Mouse (Mus musculus): ENCODE measurements around the gene Insr. TPM values are rescaled to one million over a fixed set of nuclear protein-coding genes. Genes with fewer than 3 reads are reported as not detected.
"Not testable (repeated sequence)": the region's sequence is repeated elsewhere in the genome, so short reads cannot be mapped to it uniquely, and the experiment has no call there.

The Insr gene
- polyA plus RNA-seq (2014; fragmentation: Nextera tagmentation; extraction: Ambion mirVana), result 26.3 and 31.0 TPM in 2 replicates

- ATAC-seq (replicated peaks; ENCODE audit: insufficient number of reproducible peaks, low FRiP score, low TSS enrichment, low read depth) (peak; percentile 96), DNase-seq (ENCODE audit: low spot score) (peak; percentile 96)
- H3K36me3 ChIP-seq (replicated peaks; ENCODE audit: control insufficient read depth, insufficient read depth, low read depth, low read length), result no peaks in the 10 kb centered on the region
- WGBS, result under 1% methylated on average over 60 of the region's 61 CpGs
- no peaks in the 10 kb centered on the region; the same call in 1 of the 2 replicates for H3K9me3 ChIP-seq (replicated peaks; ENCODE audit: control insufficient read depth, low read length)
- H3K4me3 ChIP-seq (ENCODE audit: low read depth, low read length), result peak within 1 kb of the TSS; percentile 85
- peak within 1 kb of the TSS; percentile 52 for H3K4me2 ChIP-seq (ENCODE audit: low read depth, low read length)
- no peaks in the 10 kb centered on the region for H3K4me1 ChIP-seq (ENCODE audit: control insufficient read depth, insufficient read depth, low read length)
- H3K27ac ChIP-seq (replicated peaks; ENCODE audit: low read depth, low read length), result no peak within 1 kb of the TSS; the same call in 1 of the 2 replicates
- H3K27me3 ChIP-seq (ENCODE audit: control insufficient read depth, insufficient read depth, low read length), result no peaks in the 10 kb centered on the region
- H3K9ac ChIP-seq (replicated peaks; ENCODE audit: low read length), result peak within 1 kb of the TSS; percentile 91
Observed at GRCm38 (mm10) chr8:3278934-3279720, at the start of gene Insr. Insr (minus strand) TSS chr8:3279617.

- H3K4me1 ChIP-seq (ENCODE audit: control insufficient read depth, insufficient read depth, low read length), result no peaks in the 10 kb centered on the region
- H3K9ac ChIP-seq (replicated peaks; ENCODE audit: low read length), result no peak overlapping the region
- ATAC-seq (replicated peaks; ENCODE audit: insufficient number of reproducible peaks, low FRiP score, low TSS enrichment, low read depth) (no peak), DNase-seq (ENCODE audit: low spot score) (no peak)
- 70% methylated on average over 8 of the region's 8 CpGs for WGBS
- no peaks in the 10 kb centered on the region for H3K36me3 ChIP-seq (replicated peaks; ENCODE audit: control insufficient read depth, insufficient read depth, low read depth, low read length)
- no peak overlapping the region for H3K4me2 ChIP-seq (ENCODE audit: low read depth, low read length)
- no peaks in the 10 kb centered on the region for H3K9me3 ChIP-seq (replicated peaks; ENCODE audit: control insufficient read depth, low read length)
- H3K27me3 ChIP-seq (ENCODE audit: control insufficient read depth, insufficient read depth, low read length), result no peaks in the 10 kb centered on the region
- H3K4me3 ChIP-seq (ENCODE audit: low read depth, low read length), result no peak overlapping the region
- H3K27ac ChIP-seq (replicated peaks; ENCODE audit: low read depth, low read length), result no peak overlapping the region
Observed at GRCm38 (mm10) chr8:3327538-3328245, 48.3 kb upstream of the Insr start.

DNA sequence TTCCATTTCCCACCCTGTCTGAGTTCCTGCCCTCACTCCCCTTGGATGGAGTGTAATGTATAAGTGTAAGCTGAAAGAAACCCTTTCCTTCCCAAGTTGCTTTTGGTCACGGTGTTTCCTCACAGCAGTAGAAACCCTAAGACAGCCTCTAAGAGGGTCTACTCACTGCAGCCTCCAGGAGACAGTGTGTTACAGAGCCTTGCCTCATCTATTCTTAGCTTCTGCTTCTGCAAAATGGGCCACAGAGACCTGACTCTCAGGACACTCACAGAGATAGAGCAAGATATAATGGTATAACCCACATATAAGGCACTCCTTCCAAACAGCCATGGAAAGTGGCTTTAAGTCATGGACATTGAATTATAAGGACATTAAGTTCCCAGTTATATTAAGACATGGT lies 47.6 kb upstream of the Insr start:
- Histone ChIP-seq H3K4me3 (ENCODE audit: low read depth, low read length) (no peak overlapping the region), H3K27me3 (ENCODE audit: control insufficient read depth, insufficient read depth, low read length) (no peaks in the 10 kb centered on the region), H3K9ac (replicated peaks; ENCODE audit: low read length) (no peak overlapping the region), H3K9me3 (replicated peaks; ENCODE audit: control insufficient read depth, low read length) (no peaks in the 10 kb centered on the region), H3K4me2 (ENCODE audit: low read depth, low read length) (no peak overlapping the region), H3K27ac (replicated peaks; ENCODE audit: low read depth, low read length) (no peak overlapping the region), H3K4me1 (ENCODE audit: control insufficient read depth, insufficient read depth, low read length) (no peaks in the 10 kb centered on the region), H3K36me3 (replicated peaks; ENCODE audit: control insufficient read depth, insufficient read depth, low read depth, low read length) (no peaks in the 10 kb centered on the region)
- 83% methylated on average over 1 of the region's 1 CpGs for WGBS
- DNase-seq (ENCODE audit: low spot score), result no peak
- no peak for ATAC-seq (replicated peaks; ENCODE audit: insufficient number of reproducible peaks, low FRiP score, low TSS enrichment, low read depth)

GRCm38 (mm10) chr8:3324253-3324652 lies 44.8 kb upstream of the Insr start:
- Histone ChIP-seq H3K27ac (replicated peaks; ENCODE audit: low read depth, low read length) (no peak overlapping the region), H3K9ac (replicated peaks; ENCODE audit: low read length) (no peak overlapping the region), H3K36me3 (replicated peaks; ENCODE audit: control insufficient read depth, insufficient read depth, low read depth, low read length) (no peaks in the 10 kb centered on the region), H3K4me3 (ENCODE audit: low read depth, low read length) (no peak overlapping the region), H3K4me2 (ENCODE audit: low read depth, low read length) (no peak overlapping the region), H3K4me1 (ENCODE audit: control insufficient read depth, insufficient read depth, low read length) (no peaks in the 10 kb centered on the region), H3K27me3 (ENCODE audit: control insufficient read depth, insufficient read depth, low read length) (no peaks in the 10 kb centered on the region), H3K9me3 (replicated peaks; ENCODE audit: control insufficient read depth, low read length) (no peaks in the 10 kb centered on the region)
- no peak for DNase-seq (ENCODE audit: low spot score)
- 90% methylated on average over 2 of the region's 2 CpGs for WGBS
- no peak for ATAC-seq (replicated peaks; ENCODE audit: insufficient number of reproducible peaks, low FRiP score, low TSS enrichment, low read depth)

DNA sequence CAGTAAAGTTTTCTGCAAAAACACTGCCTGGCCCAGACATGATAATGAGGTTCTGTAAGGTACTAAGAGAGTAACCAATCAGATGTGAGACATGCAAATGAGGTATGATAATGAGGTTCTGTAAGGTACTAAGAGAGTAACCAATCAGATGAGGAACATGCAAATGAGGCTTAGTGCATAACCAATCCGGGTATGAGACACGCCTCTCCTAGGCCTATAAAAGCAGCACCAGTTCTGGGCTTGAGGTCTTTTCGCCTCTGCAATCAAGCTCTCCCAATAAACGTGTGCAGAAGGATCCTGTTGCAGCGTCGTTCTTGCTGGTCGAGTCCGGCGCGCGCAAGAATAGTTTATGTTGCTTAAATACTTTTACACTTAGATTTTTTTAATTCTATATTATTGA lies 39.9 kb upstream of the Insr start:
- not testable (repeated sequence) for H3K27me3 ChIP-seq (ENCODE audit: control insufficient read depth, insufficient read depth, low read length); H3K4me1 ChIP-seq (ENCODE audit: control insufficient read depth, insufficient read depth, low read length); ATAC-seq (replicated peaks; ENCODE audit: insufficient number of reproducible peaks, low FRiP score, low TSS enrichment, low read depth); H3K9ac ChIP-seq (replicated peaks; ENCODE audit: low read length); DNase-seq (ENCODE audit: low spot score); H3K4me3 ChIP-seq (ENCODE audit: low read depth, low read length); H3K36me3 ChIP-seq (replicated peaks; ENCODE audit: control insufficient read depth, insufficient read depth, low read depth, low read length); H3K9me3 ChIP-seq (replicated peaks; ENCODE audit: control insufficient read depth, low read length); H3K27ac ChIP-seq (replicated peaks; ENCODE audit: low read depth, low read length); H3K4me2 ChIP-seq (ENCODE audit: low read depth, low read length)
- WGBS, result 98% methylated on average over 7 of the region's 11 CpGs

DNA sequence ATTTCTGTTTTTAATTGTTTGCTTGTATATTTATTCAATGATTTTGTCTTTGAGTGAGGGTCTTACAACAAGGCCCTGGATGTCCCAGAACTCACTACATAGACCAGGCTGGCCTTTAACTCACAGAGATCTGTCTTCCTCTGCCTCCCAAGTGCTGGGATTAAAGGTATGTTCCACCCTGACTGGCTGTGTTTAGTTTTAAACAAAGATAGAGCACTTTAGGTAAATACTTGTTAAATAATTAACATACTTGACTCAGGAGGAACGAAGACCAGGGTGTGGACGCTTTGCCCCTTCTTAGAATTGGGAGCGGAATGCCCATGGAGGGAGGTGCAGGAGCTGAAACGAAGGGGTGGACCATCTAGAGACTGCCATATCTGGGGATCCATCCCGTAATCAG lies 37.2 kb upstream of the Insr start:
- no peak overlapping the region for H3K9ac ChIP-seq (replicated peaks; ENCODE audit: low read length)
- no peaks in the 10 kb centered on the region for H3K27me3 ChIP-seq (ENCODE audit: control insufficient read depth, insufficient read depth, low read length)
- H3K4me3 ChIP-seq (ENCODE audit: low read depth, low read length), result no peak overlapping the region
- 90% methylated on average over 5 of the region's 5 CpGs for WGBS
- no peaks in the 10 kb centered on the region for H3K4me1 ChIP-seq (ENCODE audit: control insufficient read depth, insufficient read depth, low read length)
- ATAC-seq (replicated peaks; ENCODE audit: insufficient number of reproducible peaks, low FRiP score, low TSS enrichment, low read depth) (no peak), DNase-seq (ENCODE audit: low spot score) (no peak)
- no peak overlapping the region for H3K27ac ChIP-seq (replicated peaks; ENCODE audit: low read depth, low read length)
- no peaks in the 10 kb centered on the region for H3K9me3 ChIP-seq (replicated peaks; ENCODE audit: control insufficient read depth, low read length)
- H3K36me3 ChIP-seq (replicated peaks; ENCODE audit: control insufficient read depth, insufficient read depth, low read depth, low read length), result no peaks in the 10 kb centered on the region
- H3K4me2 ChIP-seq (ENCODE audit: low read depth, low read length), result no peak overlapping the region

DNA sequence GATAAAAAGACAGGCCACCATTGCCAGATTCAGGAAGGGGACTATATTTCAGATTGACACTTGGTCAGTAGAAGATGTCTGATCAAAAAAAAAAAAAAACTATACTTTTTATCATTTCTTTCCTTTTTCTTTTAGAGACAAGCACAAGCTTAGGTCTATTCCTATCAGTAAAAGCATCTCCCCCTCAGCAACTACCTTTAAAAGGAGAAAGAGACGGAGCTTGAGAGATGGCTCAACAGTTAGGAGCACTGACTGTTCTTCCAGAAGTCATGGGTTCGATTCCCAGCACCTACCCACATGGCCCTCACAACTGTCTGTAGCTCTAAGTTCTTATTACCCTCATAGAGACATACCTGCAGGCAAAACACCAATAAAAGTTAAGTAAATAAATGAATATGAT lies 34.9 kb upstream of the Insr start:
- Histone ChIP-seq H3K4me3 (ENCODE audit: low read depth, low read length) (no peak overlapping the region), H3K27ac (replicated peaks; ENCODE audit: low read depth, low read length) (no peak overlapping the region), H3K36me3 (replicated peaks; ENCODE audit: control insufficient read depth, insufficient read depth, low read depth, low read length) (no peaks in the 10 kb centered on the region), H3K4me2 (ENCODE audit: low read depth, low read length) (no peak overlapping the region), H3K9ac (replicated peaks; ENCODE audit: low read length) (no peak overlapping the region), H3K9me3 (replicated peaks; ENCODE audit: control insufficient read depth, low read length) (no peaks in the 10 kb centered on the region), H3K27me3 (ENCODE audit: control insufficient read depth, insufficient read depth, low read length) (no peaks in the 10 kb centered on the region), H3K4me1 (ENCODE audit: control insufficient read depth, insufficient read depth, low read length) (no peaks in the 10 kb centered on the region)
- WGBS, result 81% methylated on average over 2 of the region's 2 CpGs
- DNase-seq (ENCODE audit: low spot score) (no peak), ATAC-seq (replicated peaks; ENCODE audit: insufficient number of reproducible peaks, low FRiP score, low TSS enrichment, low read depth) (no peak)

GRCm38 (mm10) chr8:3313843-3314242 lies 34.4 kb upstream of the Insr start:
- H3K27ac ChIP-seq (replicated peaks; ENCODE audit: low read depth, low read length), result no peak overlapping the region
- H3K9ac ChIP-seq (replicated peaks; ENCODE audit: low read length), result no peak overlapping the region
- no peak overlapping the region for H3K4me2 ChIP-seq (ENCODE audit: low read depth, low read length)
- no peak for ATAC-seq (replicated peaks; ENCODE audit: insufficient number of reproducible peaks, low FRiP score, low TSS enrichment, low read depth)
- no peaks in the 10 kb centered on the region for H3K27me3 ChIP-seq (ENCODE audit: control insufficient read depth, insufficient read depth, low read length)
- WGBS, result 70% methylated on average over 3 of the region's 3 CpGs
- H3K4me3 ChIP-seq (ENCODE audit: low read depth, low read length), result no peak overlapping the region
- H3K9me3 ChIP-seq (replicated peaks; ENCODE audit: control insufficient read depth, low read length), result no peaks in the 10 kb centered on the region
- no peak for DNase-seq (ENCODE audit: low spot score)
- no peaks in the 10 kb centered on the region for H3K36me3 ChIP-seq (replicated peaks; ENCODE audit: control insufficient read depth, insufficient read depth, low read depth, low read length)
- H3K4me1 ChIP-seq (ENCODE audit: control insufficient read depth, insufficient read depth, low read length), result no peaks in the 10 kb centered on the region

All from embryonic facial prominence, embryonic 11.5 days (tissue).